Mouse (Mus musculus) cerebellum, adult 2 months (tissue): ENCODE measurements around the gene Cntrl.

Experiments
- CTCF ChIP-seq: fragments of 200-500 bp; IDR thresholded peaks from 2 replicates; pipeline ENCODE4 v1.5.1; 2011; ENCODE audit warnings: low read depth, mild to moderate bottlenecking, control low read depth, low read length, moderate library complexity, borderline replicate concordance; ENCODE audit not compliant: insufficient read depth
- POLR2A ChIP-seq: fragments of 200-500 bp; IDR thresholded peaks from 2 replicates; pipeline ENCODE4 v1.6.1; 2011; ENCODE audit warnings: low read length, control low read depth, borderline replicate concordance; ENCODE audit not compliant: insufficient read depth

GRCm38 (mm10) chr2:35079166-35079565 is 30.1 kb upstream of the Cntrl start:
- TF ChIP-seq CTCF, result no peak
- TF ChIP-seq POLR2A, result no peak
